ENCODE assay signal across 10 mouse cellular contexts in genomic region chr6:142785343-142785742, GRCm38 (mm10). TPM values are rescaled to one million over a fixed set of nuclear protein-coding genes. Genes with fewer than 3 reads are reported as not detected.
DNase-seq lines count a peak whose midpoint lies in the region; ATAC-seq lines count a peak whose summit lies in the region.
"Had no signal": no experiment of that assay in that cellular context is flagged by ENCODE, and none has a peak within 500 bp of the region (broad histone marks: within the 10 kb centered on the region; RNA-seq: fewer than 3 reads in every experiment).

No protein-coding gene starts in this region.

- WGBS in hindbrain, embryonic 11.5 days: 41% methylated on average over 4 of the region's 4 CpGs
- 39% methylated on average over 4 of the region's 4 CpGs for WGBS in hindbrain, embryonic 13.5 days
- 41% methylated on average over 4 of the region's 4 CpGs for WGBS in neural tube, embryonic 11.5 days

- no peaks in the 10 kb centered on the region for H3K9me3 ChIP-seq in hindbrain, embryonic 11.5 days (ENCODE audit: control insufficient read depth, low read length)
- H3K9me3 ChIP-seq in hindbrain, embryonic 13.5 days: no peaks in the 10 kb centered on the region
- no peaks in the 10 kb centered on the region for H3K9me3 ChIP-seq in neural tube, embryonic 11.5 days (ENCODE audit: control insufficient read depth, low read length)
- H3K9me3 ChIP-seq: embryonic facial prominence, embryonic 15.5 days had no signal

- no peaks in the 10 kb centered on the region for H3K36me3 ChIP-seq in hindbrain, embryonic 11.5 days (ENCODE audit: control insufficient read depth, insufficient read depth, low read length)
- no peaks in the 10 kb centered on the region for H3K36me3 ChIP-seq in hindbrain, embryonic 13.5 days
- no peaks in the 10 kb centered on the region for H3K36me3 ChIP-seq in neural tube, embryonic 11.5 days (ENCODE audit: control insufficient read depth, insufficient read depth, low read length)
- H3K36me3 ChIP-seq: embryonic facial prominence, embryonic 15.5 days had no signal

- H3K27me3 ChIP-seq in hindbrain, embryonic 11.5 days (ENCODE audit: control insufficient read depth, insufficient read depth, low read length): no peaks in the 10 kb centered on the region
- H3K27me3 ChIP-seq in hindbrain, embryonic 13.5 days: no peaks in the 10 kb centered on the region
- no peaks in the 10 kb centered on the region for H3K27me3 ChIP-seq in neural tube, embryonic 11.5 days (ENCODE audit: control insufficient read depth, insufficient read depth, low read length)
- H3K27me3 ChIP-seq: embryonic facial prominence, embryonic 15.5 days had no signal

- no peaks in the 10 kb centered on the region for H3K4me1 ChIP-seq in hindbrain, embryonic 11.5 days (replicated peaks; ENCODE audit: control insufficient read depth, insufficient read depth, low read length)
- peaks cover 13% of the 10 kb centered on the region for H3K4me1 ChIP-seq in hindbrain, embryonic 13.5 days (replicated peaks)
- no peaks in the 10 kb centered on the region for H3K4me1 ChIP-seq in neural tube, embryonic 11.5 days (ENCODE audit: control insufficient read depth, insufficient read depth, low read length)
- H3K4me1 ChIP-seq: embryonic facial prominence, embryonic 15.5 days had no signal

- H3K4me2 ChIP-seq in hindbrain, embryonic 11.5 days (replicated peaks; ENCODE audit: low read depth, low read length): no peak overlapping the region
- no peak overlapping the region for H3K4me2 ChIP-seq in hindbrain, embryonic 13.5 days
- no peak overlapping the region for H3K4me2 ChIP-seq in neural tube, embryonic 11.5 days (ENCODE audit: low read depth)
- H3K4me2 ChIP-seq: embryonic facial prominence, embryonic 15.5 days had no signal

- no peak overlapping the region for H3K9ac ChIP-seq in hindbrain, embryonic 11.5 days (ENCODE audit: low read depth, low read length)
- no peak overlapping the region for H3K9ac ChIP-seq in hindbrain, embryonic 13.5 days
- H3K9ac ChIP-seq in neural tube, embryonic 11.5 days (ENCODE audit: low read length): no peak overlapping the region
- H3K9ac ChIP-seq: embryonic facial prominence, embryonic 15.5 days had no signal

- no peak overlapping the region for H3K27ac ChIP-seq in hindbrain, embryonic 11.5 days (ENCODE audit: low read depth, low read length)
- H3K27ac ChIP-seq in hindbrain, embryonic 13.5 days: no peak overlapping the region
- H3K27ac ChIP-seq in neural tube, embryonic 11.5 days (ENCODE audit: low read depth, low read length): no peak overlapping the region
- H3K27ac ChIP-seq: embryonic facial prominence, embryonic 15.5 days; macrophage had no signal

- peak; percentile 74 for DNase-seq in hindbrain, embryonic 11.5 days (ENCODE audit: low spot score)
- DNase-seq in adrenal gland, postnatal 10 days: peak; percentile 77
- peak; percentile 36 for DNase-seq in embryo, embryonic 11.5 days (ENCODE audit: low read depth, low spot score)
- peak; percentile 63 to 66 for DNase-seq in kidney, postnatal 4 days
- peak; percentile 51 for DNase-seq in neural tube, embryonic 11.5 days (ENCODE audit: low spot score)
- no peak for DNase-seq in right cerebral cortex, postnatal 4 days

- ATAC-seq in hindbrain, embryonic 11.5 days (ENCODE audit: low FRiP score): no peak
- no peak for ATAC-seq in hindbrain, embryonic 13.5 days (ENCODE audit: low FRiP score)
- peak; percentile 93 for ATAC-seq in CD4-positive, CD25-positive, alpha-beta regulatory T cell, adult 4 months
- ATAC-seq in neural tube, embryonic 11.5 days (ENCODE audit: insufficient read depth, low FRiP score, low TSS enrichment): no peak

- no peak overlapping the region for H3K4me3 ChIP-seq in hindbrain, embryonic 11.5 days (ENCODE audit: low read depth, low read length)
- H3K4me3 ChIP-seq in hindbrain, embryonic 13.5 days: no peak overlapping the region
- no peak overlapping the region for H3K4me3 ChIP-seq in neural tube, embryonic 11.5 days (ENCODE audit: low read depth, low read length)
- H3K4me3 ChIP-seq: embryonic facial prominence, embryonic 15.5 days had no signal

RNA-seq across cellular contexts. Expression of gene Sult6b2, which starts 19.0 kb away (rescaled TPM):
- polyA plus RNA-seq in hindbrain, embryonic 11.5 days (2014; fragmentation: Nextera tagmentation; extraction: Ambion mirVana): 0.08 TPM in 1 of 2 replicates, not detected in the other
- 0.13 and 0.19 TPM in 2 replicates for polyA plus RNA-seq in hindbrain, embryonic 13.5 days (2015; fragmentation: Nextera tagmentation; extraction: Ambion mirVana)
- polyA plus RNA-seq in CD4-positive, CD25-positive, alpha-beta regulatory T cell, adult 4 months (2017; shearing (Covaris generic)): not detected
- not detected for total RNA-seq in adrenal gland, postnatal 10 days (2021)
- polyA plus RNA-seq in neural tube, embryonic 11.5 days (2014; fragmentation: Nextera tagmentation; extraction: Ambion mirVana): 0.15 and 0.29 TPM in 2 replicates
- polyA plus RNA-seq: embryonic facial prominence, embryonic 15.5 days; macrophage had no signal

RNA-seq across cellular contexts. Expression of gene Cmas, which starts 28.9 kb away (rescaled TPM):
- 137 and 139 TPM in 2 replicates for polyA plus RNA-seq in hindbrain, embryonic 11.5 days (2014; fragmentation: Nextera tagmentation; extraction: Ambion mirVana)
- 178 and 180 TPM in 2 replicates for polyA plus RNA-seq in hindbrain, embryonic 13.5 days (2015; fragmentation: Nextera tagmentation; extraction: Ambion mirVana)
- polyA plus RNA-seq in CD4-positive, CD25-positive, alpha-beta regulatory T cell, adult 4 months (2017; shearing (Covaris generic)): 10 to 100 TPM; 10.1 to 16.0 TPM
- 10 to 100 TPM; 33.8 to 37.4 TPM for total RNA-seq in adrenal gland, postnatal 10 days (2021)
- 130 and 133 TPM in 2 replicates for polyA plus RNA-seq in neural tube, embryonic 11.5 days (2014; fragmentation: Nextera tagmentation; extraction: Ambion mirVana)
